8 mouse cellular contexts compared by ENCODE assay signal in the genomic region with DNA sequence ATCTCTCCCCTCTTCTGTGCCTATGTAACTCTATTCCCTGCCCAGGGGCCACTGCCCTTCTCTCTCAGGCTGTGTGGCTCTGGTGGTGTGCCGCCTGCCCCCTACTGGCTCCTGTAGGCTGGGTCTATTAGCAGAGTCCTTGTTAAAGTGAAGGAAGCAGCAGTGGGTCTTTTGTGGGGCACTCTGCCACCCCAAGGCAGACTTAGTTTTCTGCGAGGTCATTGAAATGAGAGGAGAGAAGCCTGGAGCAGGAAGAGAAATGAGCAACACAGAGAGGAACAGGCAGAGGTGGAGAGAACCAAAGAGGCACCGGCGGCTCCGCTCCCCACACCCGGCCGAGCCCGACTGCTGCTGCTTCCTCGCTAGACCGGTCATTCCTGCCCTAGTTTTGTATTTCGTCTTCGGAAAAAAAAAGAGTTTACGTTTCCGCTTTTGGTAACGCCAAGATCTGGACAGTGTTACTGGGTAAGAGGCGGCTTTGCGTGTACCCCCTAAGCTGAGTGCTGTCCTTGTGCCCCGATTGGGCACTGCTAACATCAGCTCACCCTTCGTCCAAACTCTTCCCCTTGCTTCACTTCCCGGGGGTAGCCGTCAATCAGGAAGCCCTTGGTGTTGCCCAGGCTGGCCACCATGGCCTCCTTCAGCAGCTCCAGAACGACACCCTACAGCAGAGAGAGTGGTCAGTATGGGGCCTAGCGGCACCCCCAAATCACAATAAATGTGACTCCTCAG.
DNase-seq lines count a peak whose midpoint lies in the region; ATAC-seq and TF ChIP-seq lines count a peak whose summit lies in the region.

No protein-coding gene starts in this region.

- peak; percentile 27; the same call in 1 of the 2 replicates for TF ChIP-seq POLR2A in embryonic fibroblast, embryonic 13.5 days (IDR thresholded peaks at IDR 0.05; ENCODE audit: low read depth, low read length)
- peak; percentile 35; the same call in 1 of the 2 replicates for TF ChIP-seq POLR2A in testis, adult 2 months (IDR thresholded peaks at IDR 0.05; ENCODE audit: control insufficient read depth, low read depth, low read length)

- H3K27me3 ChIP-seq in heart, embryonic 15.5 days: no peaks in the 10 kb centered on the region
- no peaks in the 10 kb centered on the region for H3K27me3 ChIP-seq in liver, embryonic 16.5 days (ENCODE audit: control insufficient read depth, insufficient read depth, low read depth, low read length)
- no peaks in the 10 kb centered on the region for H3K27me3 ChIP-seq in neural tube, embryonic 11.5 days (ENCODE audit: control insufficient read depth, insufficient read depth, low read length)
- no peaks in the 10 kb centered on the region for H3K27me3 ChIP-seq in testis, adult 2 months (ENCODE audit: control insufficient read depth, insufficient read depth, low read length)

- peak overlapping the region; percentile 86 for H3K27ac ChIP-seq in embryonic fibroblast, embryonic 13.5 days (ENCODE audit: insufficient read depth, low read length)
- H3K27ac ChIP-seq in heart, embryonic 15.5 days: peak overlapping the region; percentile 74
- peak overlapping the region; percentile 57 for H3K27ac ChIP-seq in liver, embryonic 16.5 days (ENCODE audit: low read length)
- H3K27ac ChIP-seq in neural tube, embryonic 11.5 days (ENCODE audit: low read depth, low read length): no peak overlapping the region
- H3K27ac ChIP-seq in testis, adult 2 months (ENCODE audit: control insufficient read depth, insufficient read depth, low read depth, low read length): peak overlapping the region; percentile 32; the same call in 1 of the 2 replicates

- WGBS in heart, embryonic 15.5 days: 3% methylated on average over 23 of the region's 23 CpGs
- WGBS in liver, embryonic 16.5 days (ENCODE audit: insufficient replicate concordance): 1% methylated on average over 23 of the region's 23 CpGs
- WGBS in neural tube, embryonic 11.5 days: 5% methylated on average over 23 of the region's 23 CpGs

- no peaks in the 10 kb centered on the region for H3K36me3 ChIP-seq in heart, embryonic 15.5 days
- H3K36me3 ChIP-seq in liver, embryonic 16.5 days (ENCODE audit: control insufficient read depth, insufficient read depth): no peaks in the 10 kb centered on the region
- H3K36me3 ChIP-seq in neural tube, embryonic 11.5 days (ENCODE audit: control insufficient read depth, insufficient read depth, low read length): no peaks in the 10 kb centered on the region
- H3K36me3 ChIP-seq in testis, adult 2 months (ENCODE audit: control insufficient read depth, insufficient read depth, low read length): no peaks in the 10 kb centered on the region

- H3K9ac ChIP-seq in heart, embryonic 15.5 days: peak overlapping the region; percentile 65
- peak overlapping the region; percentile 60 for H3K9ac ChIP-seq in liver, embryonic 16.5 days (ENCODE audit: low read depth, low read length)
- H3K9ac ChIP-seq in neural tube, embryonic 11.5 days (ENCODE audit: low read length): peak overlapping the region; percentile 19

- peak overlapping the region; percentile 90 for H3K4me2 ChIP-seq in heart, embryonic 15.5 days
- peak overlapping the region; percentile 95 for H3K4me2 ChIP-seq in liver, embryonic 16.5 days (ENCODE audit: low read depth, low read length)
- peak overlapping the region; percentile 45 for H3K4me2 ChIP-seq in neural tube, embryonic 11.5 days (ENCODE audit: low read depth)

- peak; percentile 69 for DNase-seq in brain, adult 2 months (ENCODE audit: low read depth, low spot score)
- peak; percentile 82 for DNase-seq in kidney, postnatal 10 days
- DNase-seq in neural tube, embryonic 11.5 days (ENCODE audit: low spot score): peak; percentile 72

- H3K4me3 ChIP-seq in embryonic fibroblast, embryonic 13.5 days (ENCODE audit: insufficient read depth, low read length): peak overlapping the region; percentile 28
- peak overlapping the region; percentile 57 for H3K4me3 ChIP-seq in heart, embryonic 15.5 days
- H3K4me3 ChIP-seq in liver, embryonic 16.5 days (ENCODE audit: low read depth, low read length): peak overlapping the region; percentile 62
- peak overlapping the region; percentile 27 for H3K4me3 ChIP-seq in neural tube, embryonic 11.5 days (ENCODE audit: low read depth, low read length)
- peak overlapping the region; percentile 67 for H3K4me3 ChIP-seq in testis, adult 2 months (ENCODE audit: control insufficient read depth, low read depth, low read length)

- peaks cover 3% of the 10 kb centered on the region; the same call in 1 of the 2 replicates for H3K4me1 ChIP-seq in embryonic fibroblast, embryonic 13.5 days (ENCODE audit: control insufficient read depth, insufficient read depth, low read length)
- H3K4me1 ChIP-seq in heart, embryonic 15.5 days (replicated peaks): peaks cover 16% of the 10 kb centered on the region
- peaks cover 16% of the 10 kb centered on the region for H3K4me1 ChIP-seq in liver, embryonic 16.5 days (ENCODE audit: control insufficient read depth, low read depth, low read length)
- no peaks in the 10 kb centered on the region; the same call in 1 of the 2 replicates for H3K4me1 ChIP-seq in neural tube, embryonic 11.5 days (ENCODE audit: control insufficient read depth, insufficient read depth, low read length)
- peaks cover 2% of the 10 kb centered on the region; the same call in 1 of the 2 replicates for H3K4me1 ChIP-seq in testis, adult 2 months (ENCODE audit: control insufficient read depth, insufficient read depth, low read length)

- peak; percentile 79 for ATAC-seq in CD4-positive, CD25-positive, alpha-beta regulatory T cell, adult 4 months
- peak; percentile 77 for ATAC-seq in heart, embryonic 15.5 days (replicated peaks; ENCODE audit: insufficient number of reproducible peaks, insufficient read depth, low FRiP score, low read depth)
- ATAC-seq in liver, embryonic 16.5 days (ENCODE audit: low read depth): peak; percentile 67
- peak; percentile 72 for ATAC-seq in neural tube, embryonic 11.5 days (ENCODE audit: insufficient read depth, low FRiP score, low TSS enrichment)

- TF ChIP-seq CTCF in embryonic fibroblast, embryonic 13.5 days (IDR thresholded peaks at IDR 0.05; ENCODE audit: borderline replicate concordance, insufficient read depth, low read length): peak; percentile 47; the same call in 1 of the 2 replicates
- peak; percentile 47; the same call in 1 of the 2 replicates for TF ChIP-seq CTCF in testis, adult 2 months (IDR thresholded peaks at IDR 0.05; ENCODE audit: control insufficient read depth, insufficient read depth, insufficient replicate concordance, low read depth, low read length)

- no peaks in the 10 kb centered on the region for H3K9me3 ChIP-seq in heart, embryonic 15.5 days (replicated peaks)
- H3K9me3 ChIP-seq in liver, embryonic 16.5 days (replicated peaks; ENCODE audit: control insufficient read depth, low read length): no peaks in the 10 kb centered on the region
- no peaks in the 10 kb centered on the region for H3K9me3 ChIP-seq in neural tube, embryonic 11.5 days (ENCODE audit: control insufficient read depth, low read length)

Comparison
In these comparisons a context has a peak if more than half of its experiments do, and no peak if none do; other contexts are left out.
1. H3K4me2 ChIP-seq: peak in every context shown above with its lines; median percentile 95 in liver, embryonic 16.5 days; 90 in heart, embryonic 15.5 days; 45 in neural tube, embryonic 11.5 days.